Mouse (Mus musculus) heart, embryonic 12.5 days (tissue): ENCODE data around the gene Palm2. TPM values are rescaled to one million over a fixed set of nuclear protein-coding genes. Genes with fewer than 3 reads are reported as not detected.
"Not testable (repeated sequence)": the region's sequence is repeated elsewhere in the genome, so short reads cannot be mapped to it uniquely, and the experiment has no call there.

Source experiments
- ATAC-seq: fragments of 200-750 bp; cut with Nextera tagmentation; 2 replicates; pipeline ENCODE4 v1.8.0; 2017; ENCODE audit warnings: moderate TSS enrichment, moderate library complexity; ENCODE audit not compliant: insufficient number of reproducible peaks, low FRiP score
- H3K27ac ChIP-seq: fragments of 300-500 bp; sonication (generic); 2 replicates; pipeline ENCODE4 v1.5.1; 2016; ENCODE audit warnings: mild to moderate bottlenecking, moderate library complexity; ENCODE audit not compliant: poor library complexity, severe bottlenecking
- H3K27me3 ChIP-seq: fragments of 300-500 bp; sonication (generic); replicated peaks from 2 replicates; pipeline ENCODE4 v1.6.1; 2016; ENCODE audit warnings: mild to moderate bottlenecking, moderate library complexity
- H3K36me3 ChIP-seq: fragments of 300-500 bp; sonication (generic); 2 replicates; pipeline ENCODE4 v1.6.1; 2016; ENCODE audit warnings: mild to moderate bottlenecking, moderate library complexity
- H3K4me1 ChIP-seq: fragments of 300-500 bp; sonication (generic); replicated peaks from 2 replicates; pipeline ENCODE4 v1.6.1; 2016; ENCODE audit warnings: mild to moderate bottlenecking
- H3K4me2 ChIP-seq: fragments of 300-500 bp; sonication (generic); 2 replicates; pipeline ENCODE4 v1.6.1; 2016; ENCODE audit warnings: mild to moderate bottlenecking, moderate library complexity
- H3K4me3 ChIP-seq: fragments of 300-500 bp; sonication (generic); 2 replicates; pipeline ENCODE4 v1.5.1; 2016; ENCODE audit warnings: mild to moderate bottlenecking
- H3K9ac ChIP-seq: fragments of 300-500 bp; sonication (generic); 2 replicates; pipeline ENCODE4 v1.6.1; 2016; ENCODE audit warnings: mild to moderate bottlenecking, moderate library complexity
- H3K9me3 ChIP-seq: fragments of 300-500 bp; sonication (generic); replicated peaks from 2 replicates; pipeline ENCODE4 v1.6.1; 2016; ENCODE audit warnings: mild to moderate bottlenecking, moderate library complexity
- WGBS: fragments of 180-500 bp; shearing (Covaris S2); methylation state at CpG from one replicate; pipeline ENCODE4 v1.1.7; 2016; 5-methylcytosine and 5-hydroxymethylcytosine counted together
- polyA plus RNA-seq: library from polyadenylated mRNA; unstranded; fragments of >200 nt; fragmentation: Nextera tagmentation; extraction: Ambion mirVana; gene quantifications from 2 replicates; pipeline ENCODE4 v1.2.1, GENCODE M21; 2016

The Palm2 gene
- polyA plus RNA-seq: 35.1 and 46.6 TPM in 2 replicates

- H3K9ac ChIP-seq: peak within 1 kb of the TSS; percentile 65
- under 1% methylated on average over 67 of the region's 67 CpGs for WGBS
- H3K4me2 ChIP-seq: peak within 1 kb of the TSS; percentile 99
- H3K27ac ChIP-seq: no peak within 1 kb of the TSS
- peak; percentile 72 for ATAC-seq
- no peaks in the 10 kb centered on the region for H3K36me3 ChIP-seq
- H3K4me3 ChIP-seq: peak within 1 kb of the TSS; percentile 64
- no peaks in the 10 kb centered on the region for H3K9me3 ChIP-seq
- H3K27me3 ChIP-seq: peaks cover 65% of the 10 kb centered on the region
- peaks cover 12% of the 10 kb centered on the region; the same call in 1 of the 2 replicates for H3K4me1 ChIP-seq
These were observed at the start of gene Palm2 for GRCm38 (mm10) chr4:57433941-57434704. Gene Palm2 (plus strand): TSS chr4:57434247.

DNA sequence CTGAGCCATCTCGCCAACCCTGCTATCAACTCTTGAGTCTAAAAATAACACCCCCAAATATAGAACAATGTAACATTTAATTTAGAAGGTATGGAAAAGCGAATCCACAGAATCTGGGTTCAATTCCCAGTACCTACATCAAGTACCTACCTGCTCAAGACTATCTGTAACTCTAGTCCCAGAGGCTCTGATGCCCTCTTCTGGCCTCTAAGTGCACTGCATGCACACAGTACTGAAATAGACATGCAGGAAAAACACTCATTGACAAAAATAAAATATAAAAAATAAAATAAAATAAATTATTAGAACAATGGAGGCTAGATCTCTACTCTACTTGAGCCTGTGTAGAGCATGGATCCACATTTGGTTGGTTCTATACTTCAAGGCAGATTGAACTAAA is 49.7 kb upstream of the Palm2 start:
- no peaks in the 10 kb centered on the region for H3K36me3 ChIP-seq
- WGBS: 72% methylated on average over 2 of the region's 2 CpGs
- no peaks in the 10 kb centered on the region for H3K27me3 ChIP-seq
- H3K4me2 ChIP-seq: no peak overlapping the region
- H3K27ac ChIP-seq: no peak overlapping the region
- H3K9me3 ChIP-seq: no peaks in the 10 kb centered on the region
- no peak for ATAC-seq
- no peak overlapping the region for H3K4me3 ChIP-seq
- no peak overlapping the region for H3K9ac ChIP-seq
- H3K4me1 ChIP-seq: no peaks in the 10 kb centered on the region

DNA sequence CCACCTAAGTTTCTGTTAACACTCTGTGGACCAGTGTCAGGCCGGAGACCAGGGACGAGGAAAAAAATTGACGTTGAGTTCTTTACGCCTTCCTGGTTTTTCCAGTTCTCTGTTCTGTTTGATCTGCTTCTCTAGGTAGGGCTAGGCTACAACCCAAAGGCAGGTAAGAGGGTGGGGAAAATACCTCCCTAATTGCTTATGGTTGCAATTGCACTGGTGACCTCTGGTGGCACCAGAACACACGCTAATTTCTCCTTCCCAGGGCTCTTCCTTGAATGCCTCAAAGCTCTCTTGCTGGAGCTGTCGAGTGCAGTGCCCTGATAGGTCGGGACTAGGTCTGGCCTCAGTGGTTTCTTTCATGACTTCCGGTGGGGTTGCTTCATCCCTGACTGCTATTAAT is 42.9 kb upstream of the Palm2 start:
- WGBS: 48% methylated on average over 8 of the region's 8 CpGs
- no peak overlapping the region for H3K27ac ChIP-seq
- H3K4me1 ChIP-seq: no peaks in the 10 kb centered on the region
- ATAC-seq: no peak
- no peak overlapping the region for H3K4me3 ChIP-seq
- no peaks in the 10 kb centered on the region for H3K27me3 ChIP-seq
- no peak overlapping the region for H3K9ac ChIP-seq
- H3K4me2 ChIP-seq: no peak overlapping the region
- H3K9me3 ChIP-seq: peaks cover 3% of the 10 kb centered on the region; the same call in 1 of the 2 replicates
- no peaks in the 10 kb centered on the region for H3K36me3 ChIP-seq

DNA sequence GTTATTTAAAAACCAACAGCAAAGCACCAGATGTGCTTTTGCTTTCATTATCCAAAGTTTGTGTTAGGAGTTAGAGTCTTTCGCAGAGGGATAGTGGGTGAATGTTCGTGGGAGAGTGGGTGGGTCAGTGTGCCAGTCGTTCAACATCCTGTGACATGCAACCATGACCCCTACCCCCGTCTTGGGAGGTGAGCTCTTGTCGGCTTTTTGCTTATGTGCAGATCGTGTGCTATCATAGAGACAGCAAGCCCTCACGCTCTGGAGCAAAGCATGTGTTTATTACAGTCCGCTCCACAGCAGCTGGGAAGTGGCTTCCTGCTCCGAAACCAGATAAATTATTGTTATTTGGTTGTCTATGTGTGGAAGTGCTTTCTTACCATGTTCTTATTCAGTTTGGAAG is 37.6 kb upstream of the Palm2 start:
- ATAC-seq: no peak
- Histone ChIP-seq H3K4me3 (no peak overlapping the region), H3K36me3 (no peaks in the 10 kb centered on the region), H3K4me1 (no peaks in the 10 kb centered on the region), H3K9ac (no peak overlapping the region), H3K9me3 (peaks cover 3% of the 10 kb centered on the region; the same call in 1 of the 2 replicates), H3K27ac (no peak overlapping the region), H3K4me2 (no peak overlapping the region), H3K27me3 (no peaks in the 10 kb centered on the region)
- WGBS: 74% methylated on average over 9 of the region's 9 CpGs

GRCm38 (mm10) chr4:57412385-57412784 is 21.7 kb upstream of the Palm2 start:
- H3K4me1 ChIP-seq, H3K27ac ChIP-seq, ATAC-seq, H3K27me3 ChIP-seq, H3K4me3 ChIP-seq, H3K36me3 ChIP-seq, H3K9ac ChIP-seq, H3K9me3 ChIP-seq, H3K4me2 ChIP-seq: not testable (repeated sequence)
- WGBS: 46% methylated on average over 6 of the region's 6 CpGs

DNA sequence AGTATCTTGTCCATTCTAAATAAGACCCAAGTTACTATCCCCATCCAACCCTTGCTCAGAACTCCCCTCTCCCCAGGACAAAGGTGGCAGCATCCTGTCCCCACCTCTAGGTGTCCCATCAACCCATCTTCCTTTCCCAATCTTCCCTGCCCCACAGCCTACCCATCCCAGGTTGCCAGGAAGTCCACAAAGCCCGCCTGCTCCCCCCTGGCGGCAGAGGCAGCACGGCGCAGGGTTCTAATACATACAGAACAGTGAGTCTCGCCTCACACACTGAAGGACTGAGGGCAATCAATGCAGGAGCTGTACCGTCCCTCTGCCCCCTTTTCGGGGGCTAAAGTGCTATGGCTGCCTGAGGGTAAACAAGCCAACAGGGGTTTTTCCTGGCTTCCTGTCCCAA is 21.0 kb upstream of the Palm2 start:
- Histone ChIP-seq H3K4me2 (no peak overlapping the region), H3K27ac (no peak overlapping the region), H3K9ac (no peak overlapping the region), H3K4me1 (no peaks in the 10 kb centered on the region), H3K4me3 (no peak overlapping the region), H3K9me3 (no peaks in the 10 kb centered on the region), H3K36me3 (no peaks in the 10 kb centered on the region), H3K27me3 (0 out of 2 replicates have a peak, but pooled peaks cover 2% of the 10 kb centered on the region)
- ATAC-seq: no peak
- 37% methylated on average over 7 of the region's 7 CpGs for WGBS

DNA sequence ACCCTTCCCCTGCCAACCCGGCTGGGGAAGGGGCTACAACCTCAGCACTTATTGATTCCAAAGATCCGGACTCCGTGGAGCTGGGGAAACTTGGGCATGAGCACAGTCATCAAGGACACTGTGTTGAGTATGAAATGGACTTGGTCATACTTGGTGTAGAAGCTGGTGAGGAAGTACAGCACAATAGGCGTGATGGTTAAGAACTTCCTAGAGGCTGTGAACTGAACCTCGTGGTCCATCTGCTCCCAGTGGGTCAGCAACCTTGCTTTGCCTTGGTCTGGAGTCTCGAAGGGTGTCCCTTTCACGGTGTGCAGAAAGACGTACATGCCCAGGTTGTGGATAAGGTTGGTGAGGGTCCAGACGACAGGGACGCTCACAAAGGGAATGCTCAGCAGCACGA is 20.4 kb upstream of the Palm2 start:
- not testable (repeated sequence) for H3K4me1 ChIP-seq

GRCm38 (mm10) chr4:57424011-57424410 is 10.0 kb upstream of the Palm2 start:
- Histone ChIP-seq H3K4me2 (no peak overlapping the region), H3K9me3 (no peaks in the 10 kb centered on the region), H3K36me3 (no peaks in the 10 kb centered on the region), H3K4me3 (no peak overlapping the region), H3K9ac (no peak overlapping the region), H3K27me3 (0 out of 2 replicates have a peak, but pooled peaks cover 4% of the 10 kb centered on the region), H3K27ac (no peak overlapping the region), H3K4me1 (no peaks in the 10 kb centered on the region)
- ATAC-seq: no peak
- 73% methylated on average over 7 of the region's 7 CpGs for WGBS

More for the DNA sequence above, 20.4 kb upstream of the Palm2 start:
- ATAC-seq, H3K9ac ChIP-seq, H3K27me3 ChIP-seq, H3K27ac ChIP-seq, H3K9me3 ChIP-seq, H3K4me2 ChIP-seq, H3K36me3 ChIP-seq, H3K4me3 ChIP-seq: not testable (repeated sequence)
- 79% methylated on average over 11 of the region's 11 CpGs for WGBS

- 0 out of 2 replicates have a peak, but pooled peaks cover under 1% of the 10 kb centered on the region for H3K4me1 ChIP-seq
- 70% methylated on average over 8 of the region's 8 CpGs for WGBS
- no peak for ATAC-seq
These were observed 5.7 kb upstream of the Palm2 start for GRCm38 (mm10) chr4:57428317-57428716.

GRCm38 (mm10) chr4:57434705-57435360 is 786 bp downstream of the Palm2 start:
- Histone ChIP-seq H3K4me2 (peak overlapping the region; percentile 99), H3K36me3 (no peaks in the 10 kb centered on the region), H3K27me3 (peaks cover 62% of the 10 kb centered on the region), H3K9ac (peak overlapping the region; percentile 65), H3K9me3 (no peaks in the 10 kb centered on the region), H3K4me1 (peaks cover 12% of the 10 kb centered on the region; the same call in 1 of the 2 replicates), H3K27ac (no peak overlapping the region), H3K4me3 (peak overlapping the region; percentile 64)
- whole genome bisulfite sequencing: 22% methylated on average over 19 of the region's 19 CpGs
- ATAC-seq: peak; percentile 29; the same call in 1 of the 2 replicates

More at GRCm38 (mm10) chr4:57428317-57428716, 5.7 kb upstream of the Palm2 start:
- H3K36me3 ChIP-seq: no peaks in the 10 kb centered on the region
- H3K4me2 ChIP-seq: no peak overlapping the region
- H3K4me3 ChIP-seq: no peak overlapping the region
- no peak overlapping the region for H3K27ac ChIP-seq
- H3K27me3 ChIP-seq: peaks cover 30% of the 10 kb centered on the region
- H3K9ac ChIP-seq: no peak overlapping the region
- H3K9me3 ChIP-seq: no peaks in the 10 kb centered on the region

- Histone ChIP-seq H3K27me3 (peaks cover 53% of the 10 kb centered on the region), H3K4me2 (no peak overlapping the region), H3K36me3 (no peaks in the 10 kb centered on the region), H3K4me1 (peaks cover 12% of the 10 kb centered on the region; the same call in 1 of the 2 replicates), H3K9ac (no peak overlapping the region), H3K9me3 (peaks cover 3% of the 10 kb centered on the region; the same call in 1 of the 2 replicates), H3K27ac (no peak overlapping the region), H3K4me3 (no peak overlapping the region)
- 69% methylated on average over 4 of the region's 4 CpGs for WGBS
- no peak for ATAC-seq
These were observed 2.2 kb downstream of the Palm2 start for GRCm38 (mm10) chr4:57436286-57436685.
